Mouse (Mus musculus): ENCODE data around the gene Skor1.

Gene Skor1

GRCm38 (mm10) chr9:63133659-63134058, 15.1 kb downstream of the Skor1 start:
- no peak for DNase-seq (ENCODE audit: low spot score)

DNA sequence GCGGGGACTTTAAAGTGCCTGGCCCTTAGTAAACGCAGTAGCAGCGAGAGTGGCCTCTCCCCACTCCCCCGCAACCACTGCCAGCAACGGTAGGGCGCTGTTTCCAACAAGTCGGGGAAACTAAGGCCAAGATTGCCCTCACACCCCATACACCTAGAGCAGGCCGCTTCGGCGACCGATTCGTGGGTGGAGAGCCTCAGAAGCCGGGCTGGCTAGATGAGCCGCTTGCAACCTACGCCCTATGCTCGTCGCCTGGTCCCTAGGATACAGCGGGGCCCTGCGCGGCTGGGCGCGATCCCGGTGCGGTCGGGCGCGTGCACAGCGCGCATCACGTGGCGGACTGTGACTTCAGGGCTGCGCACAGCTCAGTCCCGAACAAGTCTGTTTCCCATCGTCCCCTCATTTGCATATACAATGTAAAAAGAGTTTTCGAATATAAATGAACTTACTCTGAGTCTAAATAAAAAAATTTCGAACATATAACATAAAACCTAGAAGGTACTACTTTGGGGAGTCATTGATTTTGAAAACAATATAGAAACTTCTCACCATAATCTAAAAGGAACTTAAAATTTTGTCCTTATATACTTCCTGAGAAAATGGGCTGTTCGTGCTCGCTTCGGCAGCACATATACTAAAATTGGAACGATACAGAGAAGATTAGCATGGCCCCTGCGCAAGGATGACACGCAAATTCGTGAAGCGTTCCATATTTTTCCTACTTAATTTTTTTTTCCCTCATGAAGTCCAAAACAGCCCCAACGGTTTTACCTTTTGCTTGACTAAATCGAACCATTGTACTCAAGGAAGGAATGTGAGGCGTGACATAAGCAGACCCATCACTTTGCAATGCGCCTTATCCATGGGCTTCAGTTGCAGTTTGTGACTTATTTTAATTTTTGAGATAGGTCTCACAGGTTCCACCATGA, 15.8 kb downstream of the Skor1 start:
- DNase-seq (ENCODE audit: low spot score): peak; percentile 94

DNA sequence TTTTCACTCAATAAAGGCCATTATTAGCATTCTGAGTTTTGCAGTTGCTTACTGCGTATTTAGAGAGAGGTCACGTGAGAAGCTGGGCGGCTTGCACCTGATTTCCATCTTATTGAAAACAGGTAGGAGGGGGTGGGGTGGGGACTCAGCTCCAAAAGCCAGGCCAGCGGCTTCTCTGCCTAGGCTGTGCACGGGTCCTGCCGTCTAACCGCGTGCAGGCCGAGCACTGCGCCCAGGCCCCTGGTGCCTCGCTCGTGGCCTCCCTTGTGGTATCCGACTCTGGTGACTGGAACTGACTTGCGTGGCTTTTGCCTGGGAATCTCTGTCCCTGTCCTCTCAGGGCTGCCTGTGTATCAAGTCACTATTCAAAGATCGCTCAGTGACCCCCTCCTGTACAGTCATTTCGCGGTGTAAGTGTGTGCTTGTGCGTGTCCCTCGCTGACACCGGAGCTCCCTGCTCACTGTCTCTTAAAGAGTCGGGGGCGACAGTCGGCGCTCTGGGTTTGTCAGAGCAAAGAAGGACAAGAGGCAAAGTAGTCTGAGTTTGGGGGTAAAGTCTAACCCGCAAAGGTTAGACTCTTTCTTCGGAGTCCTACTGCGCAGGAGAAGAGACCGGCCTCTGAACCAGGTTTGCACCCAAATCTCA, 16.7 kb downstream of the Skor1 start:
- peak; percentile 65 for DNase-seq (ENCODE audit: low spot score)

- DNase-seq (ENCODE audit: low spot score): no peak
These were observed 19.1 kb downstream of the Skor1 start for GRCm38 (mm10) chr9:63129641-63130041.

GRCm38 (mm10) chr9:63124512-63124911, 24.2 kb downstream of the Skor1 start:
- DNase-seq (ENCODE audit: low spot score): no peak

DNA sequence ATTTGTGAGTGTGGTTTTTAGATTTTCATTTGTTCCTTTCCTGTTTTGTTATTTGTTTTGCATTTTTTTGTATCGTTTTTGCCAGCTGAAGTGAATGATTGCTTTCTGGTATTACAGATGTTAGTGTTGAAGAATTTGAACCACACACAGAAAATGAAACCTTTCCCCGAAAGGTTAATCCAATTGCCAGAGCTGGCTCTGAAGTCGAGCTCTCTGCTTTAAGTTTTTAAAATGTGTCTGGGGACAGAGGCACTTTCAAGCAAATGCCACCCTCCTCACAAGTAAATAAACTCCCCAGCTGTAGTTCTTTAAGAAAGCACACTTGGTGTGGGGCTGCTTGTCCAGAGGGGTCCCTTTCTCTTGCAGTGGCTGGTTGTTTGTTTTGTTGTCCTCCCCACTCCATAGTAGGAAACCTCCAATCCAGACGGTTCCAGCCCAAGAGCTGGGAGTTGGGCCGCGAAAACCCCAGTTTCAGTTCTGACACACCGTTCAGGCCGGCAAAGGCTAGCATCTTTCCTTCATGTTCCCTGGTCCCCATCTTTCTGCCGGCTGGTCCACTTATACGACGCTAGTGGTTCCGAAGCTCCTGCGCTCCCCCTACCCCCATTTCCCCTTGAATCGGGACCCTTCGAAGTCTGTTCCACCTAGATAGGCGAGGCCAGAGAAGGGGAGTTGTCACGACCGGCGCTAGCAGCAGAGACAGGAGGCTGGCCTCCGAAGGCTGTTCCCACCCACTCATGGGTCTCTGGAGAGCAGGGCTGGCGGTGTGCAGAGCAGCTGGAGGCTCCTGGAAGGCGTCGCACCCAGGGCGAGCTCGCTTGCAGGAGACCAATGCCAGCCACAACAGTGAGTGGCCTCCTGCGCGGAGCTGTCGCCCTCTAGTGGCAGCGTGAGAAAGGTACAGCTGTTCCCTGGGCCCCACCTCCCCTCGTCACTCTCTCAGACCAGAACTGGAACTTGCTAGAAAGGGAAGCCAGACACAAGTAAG, 25.0 kb downstream of the Skor1 start:
- peak; percentile 96 for DNase-seq (ENCODE audit: low spot score)

DNA sequence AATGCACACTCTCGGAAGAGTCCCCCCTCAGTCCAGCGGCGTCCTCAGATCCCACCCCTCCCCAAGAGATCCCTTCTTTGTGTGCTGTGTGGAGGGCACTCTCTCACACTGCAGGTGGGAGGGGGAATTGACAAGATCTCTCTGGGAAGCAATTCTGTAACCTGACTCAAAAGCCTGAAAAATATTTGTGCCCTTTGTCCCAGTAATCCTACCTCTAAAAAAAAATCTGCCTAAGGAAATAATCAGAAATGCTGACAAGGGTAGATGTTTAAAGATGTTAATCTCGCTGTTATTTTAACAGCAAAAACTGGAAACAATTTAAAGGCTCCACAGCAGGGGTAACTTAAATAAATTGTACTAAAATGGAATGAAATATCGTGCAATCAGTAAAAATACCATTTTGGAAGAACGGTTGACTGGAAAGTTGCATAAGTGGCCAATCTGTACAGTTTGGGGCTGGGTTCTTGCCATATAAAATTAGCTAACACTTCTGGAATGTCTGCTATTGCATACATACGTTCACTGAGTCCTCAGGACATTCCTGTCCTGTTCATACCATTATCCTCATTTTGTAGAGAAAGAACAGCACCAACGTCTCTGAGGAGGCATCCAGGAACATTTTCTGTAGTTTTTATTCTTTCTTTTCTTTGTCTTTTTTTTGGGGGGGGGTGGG, 26.5 kb downstream of the Skor1 start:
- DNase-seq (ENCODE audit: low spot score): no peak

- no peak for DNase-seq (ENCODE audit: low spot score)
These were observed 30.4 kb downstream of the Skor1 start for GRCm38 (mm10) chr9:63118385-63118784.

DNA sequence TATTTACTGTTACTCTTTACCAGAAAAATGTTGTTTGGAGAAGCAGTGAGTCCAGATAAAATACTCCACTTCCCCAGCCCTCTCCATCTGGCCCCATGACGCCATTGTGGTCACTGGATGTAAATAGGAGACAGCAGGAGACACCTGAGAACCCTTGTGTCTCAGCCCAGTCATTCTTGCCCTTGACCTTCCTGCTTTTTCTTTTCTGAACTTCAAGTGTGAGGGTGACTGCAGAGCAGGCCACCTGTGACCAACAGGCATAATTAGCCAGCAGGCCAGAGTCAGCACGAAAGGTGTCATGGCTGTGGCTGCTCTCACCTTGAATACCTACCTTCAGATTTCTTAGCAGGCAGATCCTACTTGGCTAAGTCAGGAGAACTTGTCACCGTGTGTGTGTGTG, 36.2 kb downstream of the Skor1 start:
- no peak for DNase-seq (ENCODE audit: low spot score)

DNA sequence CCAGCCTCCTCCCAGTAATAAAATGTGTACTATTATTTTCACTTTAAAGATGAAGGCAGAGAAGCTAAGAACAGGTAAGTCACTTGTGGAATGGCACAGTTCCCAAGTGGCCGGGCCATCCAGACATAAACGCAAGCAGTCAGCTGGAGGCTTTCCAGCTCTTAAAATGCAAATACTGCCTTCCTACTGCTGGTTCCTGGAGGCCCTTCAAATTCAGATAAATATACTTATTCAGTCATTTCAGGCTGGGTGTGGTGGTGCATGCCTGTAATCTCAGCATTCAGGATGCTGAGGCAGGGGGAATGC, 39.0 kb downstream of the Skor1 start:
- peak; percentile 38 for DNase-seq (ENCODE audit: low spot score)

GRCm38 (mm10) chr9:63109020-63109781, 39.6 kb downstream of the Skor1 start:
- DNase-seq (ENCODE audit: low spot score): peak; percentile 91

DNA sequence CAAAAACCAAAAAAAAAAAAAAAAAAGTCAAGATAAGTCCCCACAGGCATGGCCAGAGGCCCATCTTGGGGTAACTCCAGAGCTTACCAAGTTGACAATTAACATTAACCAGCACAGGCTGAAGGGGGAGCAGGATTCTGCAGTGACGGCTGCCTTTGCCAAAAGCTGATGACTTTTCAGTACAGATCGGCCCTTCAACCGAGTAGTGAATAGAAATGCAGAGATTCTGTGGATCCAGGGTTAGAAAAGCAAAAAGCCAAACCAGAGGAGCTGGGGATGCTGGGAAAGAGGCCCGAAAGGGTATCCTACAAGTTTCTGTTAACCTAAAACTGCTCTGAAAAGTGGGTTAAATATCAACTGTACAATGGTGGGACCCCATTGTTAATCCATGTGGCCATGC, 40.2 kb downstream of the Skor1 start:
- DNase-seq (ENCODE audit: low spot score): peak; percentile 70

DNA sequence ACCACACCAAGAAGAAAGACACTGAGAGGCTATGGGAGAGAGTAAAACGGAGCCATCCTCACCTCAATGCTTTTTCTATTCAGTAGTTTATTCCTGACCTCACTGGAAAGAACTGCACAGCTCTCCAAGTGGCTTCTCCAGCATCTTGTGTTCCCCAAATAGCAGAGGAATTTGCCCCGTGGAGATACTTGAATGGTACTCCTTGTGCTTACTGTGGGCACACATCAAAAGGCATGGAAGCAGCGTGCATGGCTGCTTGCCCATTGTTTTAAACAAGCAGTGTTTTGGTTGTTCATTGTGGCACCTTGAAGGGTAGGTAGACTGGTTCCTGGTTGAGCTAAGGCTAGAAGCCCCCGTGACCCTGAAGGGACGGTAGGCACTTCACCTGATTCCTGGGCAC, 48.1 kb downstream of the Skor1 start:
- no peak for DNase-seq (ENCODE audit: low spot score)

GRCm38 (mm10) chr9:63099876-63100275, 48.9 kb downstream of the Skor1 start:
- no peak for DNase-seq (ENCODE audit: low spot score)

GRCm38 (mm10) chr9:63099344-63099743, 49.4 kb downstream of the Skor1 start:
- DNase-seq (ENCODE audit: low spot score): no peak

GRCm38 (mm10) chr9:63098887-63099286, 49.9 kb downstream of the Skor1 start:
- no peak for DNase-seq (ENCODE audit: low spot score)

GRCm38 (mm10) chr9:63097204-63097603, 51.6 kb downstream of the Skor1 start:
- no peak for DNase-seq (ENCODE audit: low spot score)

DNA sequence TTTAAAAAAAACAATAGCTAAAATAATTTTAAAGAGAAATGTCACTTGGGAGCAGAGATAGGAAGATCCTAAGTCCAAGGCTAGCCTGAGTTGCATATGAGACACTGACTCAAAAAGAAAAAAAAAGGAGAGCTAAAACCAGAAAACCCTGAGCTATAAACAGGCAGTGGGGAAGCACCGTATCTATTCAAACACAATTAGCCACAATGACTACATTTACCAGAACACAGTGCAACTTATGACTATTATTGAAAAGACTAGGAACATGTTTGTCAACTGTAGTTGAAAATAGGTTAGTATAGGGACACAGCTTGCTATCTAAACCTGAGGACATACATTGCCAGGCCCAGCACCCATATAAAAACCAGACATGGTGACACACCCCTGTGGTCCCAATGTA, 54.7 kb downstream of the Skor1 start:
- DNase-seq (ENCODE audit: low spot score): peak; percentile 22

GRCm38 (mm10) chr9:63092567-63092966, 56.2 kb downstream of the Skor1 start:
- DNase-seq (ENCODE audit: low spot score): peak; percentile 22

DNA sequence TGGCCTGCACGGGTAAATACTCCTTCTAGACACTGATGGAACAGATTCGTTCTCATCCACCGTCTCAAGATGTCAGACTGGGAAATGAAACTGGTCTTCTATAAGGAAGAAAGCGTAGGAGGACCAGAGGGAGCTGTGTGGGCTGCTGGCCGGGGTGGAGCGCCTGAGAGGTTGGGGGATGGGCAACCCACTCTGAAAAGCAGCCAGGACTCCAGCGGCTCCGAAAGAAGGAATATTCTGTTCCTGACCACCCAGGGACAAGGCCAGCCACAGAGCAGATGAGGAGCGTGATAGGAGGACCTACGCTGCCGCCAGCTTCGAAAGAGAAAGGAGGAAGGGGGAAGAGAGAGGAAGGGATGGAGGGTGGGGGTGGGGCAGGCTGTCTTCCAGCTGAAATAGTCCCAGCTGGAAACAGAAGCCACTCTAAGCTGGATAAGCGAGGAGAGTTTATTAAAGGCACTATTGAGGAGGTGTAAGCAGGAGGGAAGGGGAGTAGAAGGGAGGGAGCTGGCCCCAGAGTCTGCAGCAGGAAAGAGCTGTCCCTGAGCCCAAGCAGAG, 56.7 kb downstream of the Skor1 start:
- peak; percentile 82 for DNase-seq (ENCODE audit: low spot score)

Data from MN1 (cell line).